Mouse (Mus musculus) MEL (cell line): Measurements from ENCODE around the gene Serp2.

Experiments used
- BHLHE40 ChIP-seq: IDR thresholded peaks from 2 replicates; pipeline ENCODE4 v1.6.1; 2012; ENCODE audit warnings: low read depth, mild to moderate bottlenecking, inconsistent platforms, low read length, improper control_type of control experiment, borderline replicate concordance
- CHD2 ChIP-seq: IDR thresholded peaks from 2 replicates; pipeline ENCODE4 v1.6.1; 2011; ENCODE audit warnings: low read length, improper control_type of control experiment
- CTCF ChIP-seq, 3 experiments: IDR thresholded peaks in 2 of 3; conservative IDR thresholded peaks in 1 of 3; 2 replicates each; pipeline ENCODE4 v1.5.1; 2011 to 2012; ENCODE audit warnings: low read length in 3 of 3, low read depth in 2 of 3, mild to moderate bottlenecking in 2 of 3, improper control_type of control experiment in 1 of 3, inconsistent platforms in 1 of 3, mixed read lengths in 1 of 3, moderate library complexity in 1 of 3; ENCODE audit not compliant: control insufficient read depth in 1 of 3, insufficient read depth in 1 of 3, poor library complexity in 1 of 3, severe bottlenecking in 1 of 3
- E2F4 ChIP-seq: IDR thresholded peaks from 2 replicates; pipeline ENCODE4 v1.6.1; 2011; ENCODE audit warnings: low read depth, low read length, improper control_type of control experiment, borderline replicate concordance
- EP300 ChIP-seq, 2 experiments: IDR thresholded peaks; 2 replicates each; pipeline ENCODE4 v1.6.1; 2011; ENCODE audit warnings: improper control_type of control experiment in 2 of 2, low read length in 2 of 2, low read depth in 1 of 2, mild to moderate bottlenecking in 1 of 2
- GABPA ChIP-seq: IDR thresholded peaks from 2 replicates; pipeline ENCODE4 v1.6.1; 2012; ENCODE audit warnings: low read depth, mild to moderate bottlenecking, inconsistent platforms, low read length, improper control_type of control experiment, moderate library complexity
- GATA1 ChIP-seq: IDR thresholded peaks from 2 replicates; pipeline ENCODE4 v1.6.1; 2011; ENCODE audit warnings: low read depth, low read length, improper control_type of control experiment
- HCFC1 ChIP-seq: IDR thresholded peaks from 2 replicates; pipeline ENCODE4 v1.6.1; 2012; ENCODE audit warnings: low read depth, mild to moderate bottlenecking, inconsistent platforms, low read length, improper control_type of control experiment, moderate library complexity
- JUND ChIP-seq: IDR thresholded peaks from 2 replicates; pipeline ENCODE4 v1.6.1; 2011; ENCODE audit warnings: low read depth, mild to moderate bottlenecking, improper control_type of control experiment, low read length
- KAT2A ChIP-seq: conservative IDR thresholded peaks from 2 replicates; pipeline ENCODE4 v1.6.1; 2012; ENCODE audit warnings: low read depth, low read length, improper control_type of control experiment, inconsistent platforms
- NRF1 ChIP-seq: IDR thresholded peaks from 2 replicates; pipeline ENCODE4 v1.6.1; 2014; ENCODE audit warnings: low read depth, mild to moderate bottlenecking, inconsistent platforms, low read length, improper control_type of control experiment, moderate library complexity; ENCODE audit not compliant: poor library complexity, insufficient read depth, severe bottlenecking
- POLR2A ChIP-seq, 2 experiments: IDR thresholded peaks; 2 replicates each; pipeline ENCODE4 v1.6.1; 2011 to 2012; ENCODE audit warnings: low read length in 2 of 2, mild to moderate bottlenecking in 2 of 2, control low read depth in 1 of 2, improper control_type of control experiment in 1 of 2, low read depth in 1 of 2, moderate library complexity in 1 of 2; ENCODE audit not compliant: control insufficient read depth in 1 of 2, insufficient read depth in 1 of 2, poor library complexity in 1 of 2
- POLR2AphosphoS2 ChIP-seq: IDR thresholded peaks from 2 replicates; pipeline ENCODE4 v1.6.1; 2011; ENCODE audit warnings: low read length, improper control_type of control experiment
- ZKSCAN1 ChIP-seq: IDR thresholded peaks from 2 replicates; pipeline ENCODE4 v1.6.1; 2012; ENCODE audit warnings: low read depth, mild to moderate bottlenecking, inconsistent platforms, low read length, improper control_type of control experiment, moderate library complexity

- TF ChIP-seq CTCF (IDR thresholded peaks at IDR 0.05 in 2 of 3, conservative IDR thresholded peaks at IDR 0.05 in 1 of 3; ENCODE audit: control insufficient read depth in 1 of 3, insufficient read depth in 1 of 3, low read depth in 2 of 3, low read length in 3 of 3, poor library complexity in 1 of 3, severe bottlenecking in 1 of 3) (no peak), KAT2A (no peak), ZKSCAN1 (no peak), POLR2A (IDR thresholded peaks at IDR 0.05; ENCODE audit: control insufficient read depth in 1 of 2, insufficient read depth in 1 of 2, low read depth in 1 of 2, low read length in 2 of 2, poor library complexity in 1 of 2) (no peak), GABPA (no peak), BHLHE40 (no peak), NRF1 (no peak), HCFC1 (no peak), POLR2AphosphoS2 (no peak), JUND (no peak), CHD2 (no peak), E2F4 (no peak), GATA1 (no peak), EP300 (IDR thresholded peaks at IDR 0.05; ENCODE audit: low read depth in 1 of 2, low read length in 2 of 2) (no peak)
Measured at GRCm38 (mm10) chr14:76579660-76580061, 23.0 kb upstream of the Serp2 start.
